Mouse (Mus musculus) liver, adult 2 months (tissue): Measurements from ENCODE around the gene Sorbs1.

Source experiments
- CTCF ChIP-seq: fragments of 200-500 bp; IDR thresholded peaks from 2 replicates; pipeline ENCODE4 v1.5.1; 2011; ENCODE audit warnings: low read depth, low read length, control low read depth
- POLR2A ChIP-seq: fragments of 200-500 bp; IDR thresholded peaks from 2 replicates; pipeline ENCODE4 v1.6.1; 2011; ENCODE audit warnings: low read length, control low read depth; ENCODE audit not compliant: insufficient read depth; ENCODE audit errors: extremely low read depth

DNA sequence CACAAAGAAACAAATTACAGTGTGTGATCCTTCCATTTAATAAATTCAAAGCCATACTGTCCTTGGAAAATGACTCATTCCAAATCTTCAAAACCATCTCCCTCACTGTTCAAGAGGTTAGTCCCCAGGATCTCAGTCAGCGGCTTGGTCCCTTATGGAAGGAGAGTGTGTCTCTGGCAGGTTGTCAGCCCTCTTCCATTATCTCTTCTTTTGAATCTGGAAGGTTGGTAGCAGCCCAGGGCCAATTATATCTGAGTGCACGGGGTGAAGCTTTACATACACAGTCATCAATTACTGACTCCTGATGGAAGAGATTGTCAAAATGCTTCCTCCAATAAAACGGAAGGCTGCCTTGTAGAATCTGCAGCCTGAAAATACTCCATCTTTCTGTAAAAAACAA is 126.7 kb downstream of the Sorbs1 start:
- TF ChIP-seq CTCF = no peak
- no peak for TF ChIP-seq POLR2A
